Mouse (Mus musculus) NIH3T3 (cell line): ENCODE results near the gene Siglecf.

Source experiments
- DNase-seq: peaks from one replicate; pipeline ENCODE4 v3.0.0-alpha.2; 2012; ENCODE audit warnings: low read depth

Gene Siglecf

DNA sequence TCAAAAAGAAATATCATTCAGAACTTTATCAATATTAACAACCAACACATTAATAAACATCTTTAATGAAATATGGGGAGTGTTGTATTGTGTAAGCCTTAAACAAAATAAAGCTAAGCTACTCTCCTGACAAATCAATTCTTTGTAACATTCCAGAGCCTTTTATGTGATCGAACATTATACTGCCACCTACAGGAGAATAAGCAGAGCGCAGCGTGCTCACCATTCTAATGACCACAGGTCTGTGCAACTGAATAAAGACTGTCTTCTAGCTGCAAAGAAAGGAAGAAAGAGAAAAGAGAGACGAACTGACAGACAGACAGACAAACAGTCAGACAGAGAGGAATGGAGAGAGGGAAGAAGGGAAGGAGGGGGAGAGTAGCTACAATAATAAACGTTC is 27.1 kb downstream of the Siglecf start:
- DNase-seq = peak; percentile 82

DNA sequence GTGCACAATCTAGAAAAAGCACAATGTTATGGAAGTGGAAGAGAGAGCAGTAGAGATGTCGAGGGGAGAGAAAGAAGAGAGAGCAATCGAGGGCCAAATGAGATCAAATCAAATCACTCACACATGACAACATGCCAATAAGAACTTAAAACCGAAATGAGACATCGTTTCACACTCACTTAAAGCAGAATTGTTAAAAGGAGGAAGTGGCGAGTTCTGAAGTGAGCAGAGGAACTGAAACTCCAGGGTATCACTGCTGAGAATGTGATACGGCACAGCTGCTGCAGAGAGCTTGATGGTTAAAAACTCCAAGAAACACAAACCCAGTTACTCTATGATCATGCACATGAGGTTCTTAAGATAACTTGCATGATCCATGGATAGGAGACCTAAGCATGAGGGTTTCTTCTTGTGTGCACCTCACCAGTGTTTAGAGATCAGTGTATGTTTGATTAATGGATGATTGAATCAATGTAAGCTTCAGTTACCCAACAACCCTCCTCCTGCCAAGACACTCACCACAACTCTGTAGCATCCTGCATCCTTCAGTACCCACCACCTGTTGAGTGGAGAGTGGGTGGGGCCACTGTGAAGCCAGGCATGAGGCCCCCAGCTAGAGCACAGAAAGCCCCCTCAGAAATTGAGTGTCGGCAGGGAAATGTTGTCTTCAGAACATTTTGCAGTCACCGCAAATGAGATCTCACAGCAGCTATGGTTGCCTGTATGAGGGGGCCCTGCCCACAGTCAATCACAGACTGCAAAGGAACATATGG is 41.4 kb downstream of the Siglecf start:
- DNase-seq = no peak

DNA sequence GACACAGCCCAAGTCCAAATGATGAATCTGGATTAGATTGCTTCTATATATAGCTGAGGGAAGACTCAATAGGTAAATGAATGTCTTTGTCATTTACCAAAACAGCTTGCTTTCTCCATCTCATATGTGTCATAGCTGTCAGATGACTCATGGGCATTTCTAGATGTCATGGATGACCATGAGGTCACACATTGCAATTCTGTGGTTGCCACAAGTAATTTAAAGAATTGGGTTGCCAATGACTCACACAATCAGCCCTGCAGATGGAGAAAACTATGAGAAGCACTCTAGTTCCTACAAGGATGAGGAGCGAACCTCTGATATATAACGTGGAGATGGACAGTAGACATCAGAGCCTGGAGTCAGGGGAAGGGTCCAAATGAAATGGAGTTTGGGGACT is 48.4 kb downstream of the Siglecf start:
- peak; percentile 90 for DNase-seq

DNA sequence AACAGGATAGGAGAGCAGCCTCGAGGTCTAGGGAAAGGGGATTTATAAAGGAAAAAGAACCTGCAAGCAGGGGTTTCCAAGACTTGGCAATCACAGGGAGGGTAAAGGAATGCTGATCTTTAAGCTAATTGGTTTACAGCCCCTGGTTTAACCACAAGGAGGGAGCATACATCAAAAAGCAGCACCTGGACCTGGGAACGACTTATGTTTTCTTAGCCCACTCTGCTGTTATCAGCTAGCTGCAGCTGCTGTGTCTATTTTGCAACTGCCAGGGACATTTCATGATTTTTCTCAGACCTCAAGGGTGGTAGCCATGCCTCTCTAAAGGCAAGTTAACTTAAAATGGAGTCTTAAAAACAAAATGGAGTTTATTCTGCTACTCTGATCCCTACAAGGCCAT is 51.6 kb downstream of the Siglecf start:
- DNase-seq = no peak

DNA sequence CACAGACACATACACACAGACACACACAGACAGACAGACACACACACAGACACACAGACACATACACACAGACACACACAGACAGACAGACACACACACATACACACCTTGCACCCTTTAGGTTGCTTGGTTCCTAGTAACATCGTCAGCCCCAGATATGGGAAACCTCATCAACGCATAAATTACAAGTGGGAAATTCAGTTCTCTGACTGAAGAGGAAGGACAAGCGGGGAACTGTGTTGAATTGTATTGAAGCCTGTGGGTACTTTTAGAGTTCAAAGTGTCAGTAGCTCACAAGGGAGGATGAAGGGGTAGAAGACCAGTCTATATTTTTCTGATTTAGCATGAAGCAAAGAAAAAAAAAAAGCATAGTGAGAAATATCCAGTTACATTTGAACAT is 56.4 kb downstream of the Siglecf start:
- no peak for DNase-seq

DNA sequence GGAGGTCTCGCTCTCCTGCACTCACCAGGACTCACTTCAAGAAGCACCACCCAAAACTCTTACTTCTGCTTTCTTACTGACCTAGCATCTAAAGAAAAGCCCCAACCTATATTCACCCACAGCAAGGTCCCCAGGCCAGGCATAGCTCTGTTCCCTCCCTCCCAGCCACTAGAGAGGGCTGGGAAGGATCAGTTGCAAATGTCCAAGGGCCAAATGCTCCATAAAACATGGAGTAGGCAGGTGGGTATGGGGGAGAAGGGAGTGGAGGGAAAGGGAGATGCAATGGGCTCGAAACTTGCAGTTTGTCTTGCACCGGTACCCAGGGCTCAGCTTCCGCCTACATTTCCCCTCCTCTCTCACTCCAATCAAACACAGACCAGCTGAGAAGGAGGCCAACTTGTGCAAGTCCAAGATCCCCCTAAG is 57.0 kb downstream of the Siglecf start, which contains the start of gene Siglecg:
Siglecg (plus strand) TSS at position 74 of the 423 bp plus-strand sequence.
- no peak for DNase-seq

DNA sequence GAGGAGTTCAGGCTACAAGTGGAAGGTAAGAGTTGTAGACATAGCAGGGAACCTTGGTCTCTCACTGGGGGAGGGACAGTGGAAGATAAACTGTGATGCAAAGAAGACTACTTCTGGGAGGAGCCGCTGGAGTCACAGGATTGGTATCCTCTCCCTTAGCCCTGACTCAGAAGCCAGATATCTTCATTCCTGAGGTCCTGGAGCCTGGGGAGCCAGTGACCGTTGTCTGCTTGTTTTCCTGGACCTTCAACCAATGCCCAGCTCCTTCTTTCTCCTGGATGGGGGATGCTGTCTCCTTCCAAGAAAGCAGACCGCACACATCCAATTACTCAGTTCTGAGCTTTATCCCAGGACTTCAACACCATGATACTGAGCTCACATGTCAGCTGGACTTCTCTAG is 57.9 kb downstream of the Siglecf start:
- peak; percentile 69 for DNase-seq
